Mouse (Mus musculus) E14TG2a.4 (cell line): Measurements from ENCODE around the gene Chst11.

ENCODE experiments used
- CTCF ChIP-seq: conservative IDR thresholded peaks from 2 replicates; pipeline ENCODE4 v1.5.1; 2014; ENCODE audit warnings: low read length
- NANOG ChIP-seq: IDR thresholded peaks from 2 replicates; pipeline ENCODE4 v1.6.1; 2014; ENCODE audit warnings: borderline replicate concordance, low read length, mixed read lengths

- no peak for TF ChIP-seq CTCF
- no peak for TF ChIP-seq NANOG
Observed at GRCm38 (mm10) chr10:82994284-82994683, 9.0 kb downstream of the Chst11 start.
